ENCODE assay signal across 8 mouse cellular contexts in the genomic region with DNA sequence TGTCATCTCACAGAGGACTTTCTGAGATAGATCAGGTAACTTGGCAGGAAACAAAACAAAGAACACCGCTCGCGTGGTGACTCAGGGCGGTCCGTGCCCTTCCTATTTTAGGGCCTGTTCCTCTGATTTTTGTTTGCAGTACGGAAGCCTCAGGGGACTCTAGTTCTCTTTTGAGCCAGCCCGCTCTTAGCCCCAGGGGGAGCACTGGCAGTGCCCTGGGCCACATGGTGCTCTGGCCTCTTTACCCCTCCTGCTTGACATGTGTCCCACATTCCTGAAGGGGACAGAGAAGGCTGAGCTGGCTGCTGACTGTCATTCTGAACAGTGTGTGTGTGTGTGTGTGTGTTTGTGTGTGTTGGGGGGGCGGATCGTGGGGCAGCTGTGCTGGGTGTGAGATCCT. TPM values are rescaled to one million over a fixed set of nuclear protein-coding genes. Genes with fewer than 3 reads are reported as not detected.
A peak's percentile ranks its signal among the peaks of the same experiment; 100 is the strongest.
DNase-seq lines count a peak whose midpoint lies in the region; ATAC-seq and TF ChIP-seq lines count a peak whose summit lies in the region.

No protein-coding gene starts in this region.

- no peak for TF ChIP-seq CTCF in hindbrain, postnatal 0 days (IDR thresholded peaks at IDR 0.05; ENCODE audit: low read depth)

- H3K27me3 ChIP-seq in hindbrain, embryonic 13.5 days = no peaks in the 10 kb centered on the region
- H3K27me3 ChIP-seq in hindbrain, postnatal 0 days (ENCODE audit: insufficient read depth, low read length) = no peaks in the 10 kb centered on the region
- H3K27me3 ChIP-seq in liver, embryonic 15.5 days = no peaks in the 10 kb centered on the region

- H3K4me1 ChIP-seq in hindbrain, embryonic 13.5 days (replicated peaks) = peaks cover 86% of the 10 kb centered on the region
- H3K4me1 ChIP-seq in hindbrain, postnatal 0 days (ENCODE audit: insufficient read depth, low read length) = peaks cover 15% of the 10 kb centered on the region
- H3K4me1 ChIP-seq in liver, embryonic 15.5 days (replicated peaks) = peaks cover 94% of the 10 kb centered on the region

- DNase-seq in hindbrain, postnatal 0 days (ENCODE audit: low spot score) = no peak
- peak; percentile 67 for DNase-seq in 416B (ENCODE audit: low read depth)
- no peak for DNase-seq in left cerebral cortex, adult 8-10 months (ENCODE audit: low spot score in 2 of 2)
- DNase-seq in cerebellum, adult 18-20 months = no peak

- 0 out of 2 replicates have a peak overlapping the region, but pooled peaks have one; percentile 20 for H3K27ac ChIP-seq in hindbrain, embryonic 13.5 days
- no peak overlapping the region for H3K27ac ChIP-seq in hindbrain, postnatal 0 days
- H3K27ac ChIP-seq in liver, embryonic 15.5 days (replicated peaks) = peak overlapping the region; percentile 55; the same call in 1 of the 2 replicates

- H3K4me3 ChIP-seq in hindbrain, embryonic 13.5 days = no peak overlapping the region
- no peak overlapping the region for H3K4me3 ChIP-seq in hindbrain, postnatal 0 days (ENCODE audit: low read length)
- H3K4me3 ChIP-seq in liver, embryonic 15.5 days (replicated peaks) = no peak overlapping the region

- ATAC-seq in hindbrain, embryonic 13.5 days (ENCODE audit: low FRiP score) = no peak
- ATAC-seq in hindbrain, postnatal 0 days = no peak
- peak; percentile 52 for ATAC-seq in activated CD4-positive, CD25-positive, alpha-beta regulatory T cell, adult 4 months
- no peak for ATAC-seq in liver, embryonic 15.5 days (ENCODE audit: insufficient read depth)
- no peak for ATAC-seq in erythroid progenitor cell, adult 5-6 weeks (replicated peaks; ENCODE audit: low FRiP score, poor library complexity, severe bottlenecking)

- no peak overlapping the region; the same call in 1 of the 2 replicates for H3K9ac ChIP-seq in hindbrain, embryonic 13.5 days
- H3K9ac ChIP-seq in hindbrain, postnatal 0 days (replicated peaks; ENCODE audit: low read length) = no peak overlapping the region
- H3K9ac ChIP-seq in liver, embryonic 15.5 days = no peak overlapping the region

- no peak overlapping the region for H3K4me2 ChIP-seq in hindbrain, embryonic 13.5 days
- no peak overlapping the region for H3K4me2 ChIP-seq in hindbrain, postnatal 0 days (ENCODE audit: low read depth, low read length)
- H3K4me2 ChIP-seq in liver, embryonic 15.5 days = no peak overlapping the region

- H3K36me3 ChIP-seq in hindbrain, embryonic 13.5 days = no peaks in the 10 kb centered on the region
- H3K36me3 ChIP-seq in hindbrain, postnatal 0 days (ENCODE audit: insufficient read depth, low read length) = no peaks in the 10 kb centered on the region
- H3K36me3 ChIP-seq in liver, embryonic 15.5 days (replicated peaks) = no peaks in the 10 kb centered on the region

- WGBS in hindbrain, embryonic 13.5 days = 52% methylated on average over 9 of the region's 9 CpGs
- 60% methylated on average over 9 of the region's 9 CpGs for WGBS in hindbrain, postnatal 0 days
- 53% methylated on average over 9 of the region's 9 CpGs for WGBS in liver, embryonic 15.5 days (ENCODE audit: insufficient replicate concordance)

- H3K9me3 ChIP-seq in hindbrain, embryonic 13.5 days = no peaks in the 10 kb centered on the region
- H3K9me3 ChIP-seq in hindbrain, postnatal 0 days (ENCODE audit: low read length) = no peaks in the 10 kb centered on the region
- H3K9me3 ChIP-seq in liver, embryonic 15.5 days (replicated peaks) = no peaks in the 10 kb centered on the region

RNA-seq across cellular contexts. Expression of a gene that starts 46.8 kb away (rescaled TPM):
- 87.3 and 90.2 TPM in 2 replicates for polyA plus RNA-seq in hindbrain, embryonic 13.5 days (2015; fragmentation: Nextera tagmentation; extraction: Ambion mirVana)
- 230 and 250 TPM in 2 replicates for total RNA-seq in hindbrain, postnatal 0 days (2014; rRNA removed)
- 160 and 163 TPM in 2 replicates for polyA plus RNA-seq in hindbrain, postnatal 0 days (2015; fragmentation: Nextera tagmentation; extraction: Ambion mirVana)
- polyA plus RNA-seq in activated CD4-positive, CD25-positive, alpha-beta regulatory T cell, adult 4 months (2017; shearing (Covaris generic)) = 10 to 100 TPM; 24.3 to 32.6 TPM
- polyA plus RNA-seq in liver, embryonic 15.5 days (2015; fragmentation: Nextera tagmentation; extraction: Ambion mirVana) = 11.5 and 15.7 TPM in 2 replicates
- total RNA-seq in left cerebral cortex, adult 8-10 months (2022) = 100 to 1,000 TPM; 268 to 292 (median 275) TPM
- 50.3 and 64.2 TPM in 2 replicates for total RNA-seq in erythroid progenitor cell, adult 5-6 weeks (2015; ENCODE audit: low replicate concordance)
- total RNA-seq in erythroid progenitor cell, adult 5-6 weeks (2017; ENCODE audit: low replicate concordance) = 42.0 and 49.3 TPM in 2 replicates
